In genomic region chr5:36875956-36876355, GRCm38 (mm10) we compare ENCODE assay signal across 31 mouse cellular contexts. TPM values are rescaled to one million over a fixed set of nuclear protein-coding genes. Genes with fewer than 3 reads are reported as not detected.
DNase-seq lines count a peak whose midpoint lies in the region; ATAC-seq and TF ChIP-seq lines count a peak whose summit lies in the region.
"Had no signal": no experiment of that assay in that cellular context is flagged by ENCODE, and none has a peak within 500 bp of the region (broad histone marks: within the 10 kb centered on the region; RNA-seq: fewer than 3 reads in every experiment).

No protein-coding gene starts in this region.

- H3K4me2 ChIP-seq in hindbrain, postnatal 0 days (ENCODE audit: low read depth, low read length): no peak overlapping the region
- H3K4me2 ChIP-seq in hindbrain, embryonic 12.5 days (replicated peaks): no peak overlapping the region
- H3K4me2 ChIP-seq in midbrain, embryonic 13.5 days (replicated peaks): no peak overlapping the region
- H3K4me2 ChIP-seq: embryonic facial prominence, embryonic 12.5 days; heart, embryonic 15.5 days; limb, embryonic 15.5 days; liver, embryonic 13.5 days; neural tube, embryonic 15.5 days had no signal

- peak overlapping the region; percentile 66; the same call in 1 of the 2 replicates for H3K27ac ChIP-seq in hindbrain, postnatal 0 days
- no peak overlapping the region for H3K27ac ChIP-seq in hindbrain, embryonic 12.5 days
- no peak overlapping the region for H3K27ac ChIP-seq in midbrain, embryonic 13.5 days
- H3K27ac ChIP-seq: embryonic facial prominence, embryonic 12.5 days; heart, embryonic 10.5 days; heart, embryonic 15.5 days; kidney, postnatal 0 days; limb, embryonic 10.5 days; limb, embryonic 15.5 days; liver, embryonic 13.5 days; neural tube, embryonic 15.5 days had no signal

- no peaks in the 10 kb centered on the region for H3K27me3 ChIP-seq in hindbrain, postnatal 0 days (ENCODE audit: insufficient read depth, low read length)
- peaks cover 32% of the 10 kb centered on the region for H3K27me3 ChIP-seq in hindbrain, embryonic 12.5 days
- H3K27me3 ChIP-seq in midbrain, embryonic 13.5 days: peaks cover 35% of the 10 kb centered on the region
- H3K27me3 ChIP-seq: neural tube, embryonic 15.5 days had no signal

- WGBS in hindbrain, postnatal 0 days: 64% methylated on average over 4 of the region's 4 CpGs
- 87% methylated on average over 4 of the region's 4 CpGs for WGBS in hindbrain, embryonic 12.5 days
- WGBS in midbrain, embryonic 13.5 days: 82% methylated on average over 4 of the region's 4 CpGs

- no peaks in the 10 kb centered on the region for H3K9me3 ChIP-seq in hindbrain, postnatal 0 days (ENCODE audit: low read length)
- H3K9me3 ChIP-seq in hindbrain, embryonic 12.5 days (replicated peaks): no peaks in the 10 kb centered on the region
- H3K9me3 ChIP-seq in midbrain, embryonic 13.5 days: 0 out of 2 replicates have a peak, but pooled peaks cover 4% of the 10 kb centered on the region
- H3K9me3 ChIP-seq: embryonic facial prominence, embryonic 12.5 days; heart, embryonic 15.5 days; limb, embryonic 10.5 days; limb, embryonic 15.5 days; liver, embryonic 13.5 days; neural tube, embryonic 15.5 days had no signal

- H3K9ac ChIP-seq in hindbrain, postnatal 0 days (replicated peaks; ENCODE audit: low read length): no peak overlapping the region
- no peak overlapping the region for H3K9ac ChIP-seq in hindbrain, embryonic 12.5 days
- H3K9ac ChIP-seq in midbrain, embryonic 13.5 days (replicated peaks): no peak overlapping the region
- H3K9ac ChIP-seq: embryonic facial prominence, embryonic 12.5 days; heart, embryonic 15.5 days; limb, embryonic 15.5 days; liver, embryonic 13.5 days; neural tube, embryonic 15.5 days had no signal

- no peak for ATAC-seq in hindbrain, postnatal 0 days
- no peak for ATAC-seq in hindbrain, embryonic 12.5 days (ENCODE audit: low FRiP score)
- ATAC-seq in midbrain, embryonic 13.5 days: no peak
- ATAC-seq: forebrain, embryonic 14.5 days; intestine, embryonic 16.5 days; lung, postnatal 0 days had no signal

- H3K4me3 ChIP-seq in hindbrain, postnatal 0 days (ENCODE audit: low read length): no peak overlapping the region
- no peak overlapping the region for H3K4me3 ChIP-seq in hindbrain, embryonic 12.5 days
- H3K4me3 ChIP-seq in midbrain, embryonic 13.5 days (replicated peaks): no peak overlapping the region
- H3K4me3 ChIP-seq: embryonic facial prominence, embryonic 12.5 days; heart, embryonic 10.5 days; heart, embryonic 15.5 days; limb, embryonic 10.5 days; limb, embryonic 15.5 days; liver, embryonic 13.5 days; megakaryocyte, embryonic 14.5 days; neural tube, embryonic 15.5 days had no signal

- H3K4me1 ChIP-seq in hindbrain, postnatal 0 days (ENCODE audit: insufficient read depth, low read length): peaks cover 12% of the 10 kb centered on the region; the same call in 1 of the 2 replicates
- H3K4me1 ChIP-seq in hindbrain, embryonic 12.5 days: 0 out of 2 replicates have a peak, but pooled peaks cover 3% of the 10 kb centered on the region
- peaks cover 7% of the 10 kb centered on the region; the same call in 1 of the 2 replicates for H3K4me1 ChIP-seq in midbrain, embryonic 13.5 days (replicated peaks)
- H3K4me1 ChIP-seq: embryonic facial prominence, embryonic 12.5 days; heart, embryonic 10.5 days; heart, embryonic 15.5 days; limb, embryonic 10.5 days; limb, embryonic 15.5 days; liver, embryonic 13.5 days; megakaryocyte, embryonic 14.5 days had no signal

- DNase-seq in hindbrain, postnatal 0 days (ENCODE audit: low spot score): no peak
- DNase-seq in cerebellum, adult 18-20 months: peak; percentile 35 to 39
- DNase-seq in cerebellum, postnatal 10 days: peak; percentile 57 to 67
- no peak for DNase-seq in yolk sac, embryonic 10.5 days (ENCODE audit: low spot score)
- DNase-seq in layer of hippocampus, adult 18-20 months (ENCODE audit: low spot score in 2 of 2): no peak
- DNase-seq: adrenal gland, postnatal 14 days; embryo, embryonic 11 days; gastrocnemius, postnatal 25 days; heart, adult 11 months; kidney, adult 8-10 months; kidney, postnatal 4 days; liver, embryonic 13.5 days; lung, adult 18-20 months; lung, postnatal 4 days; midbrain, embryonic 14.5 days; right cerebral cortex, postnatal 14 days had no signal

- TF ChIP-seq CTCF in hindbrain, postnatal 0 days (IDR thresholded peaks at IDR 0.05; ENCODE audit: low read depth): no peak

- H3K36me3 ChIP-seq in hindbrain, postnatal 0 days (ENCODE audit: insufficient read depth, low read length): no peaks in the 10 kb centered on the region
- H3K36me3 ChIP-seq in hindbrain, embryonic 12.5 days: no peaks in the 10 kb centered on the region
- H3K36me3 ChIP-seq in midbrain, embryonic 13.5 days: no peaks in the 10 kb centered on the region
- H3K36me3 ChIP-seq: embryonic facial prominence, embryonic 12.5 days; heart, embryonic 10.5 days; heart, embryonic 15.5 days; limb, embryonic 10.5 days; limb, embryonic 15.5 days; liver, embryonic 13.5 days; neural tube, embryonic 15.5 days had no signal

RNA-seq across cellular contexts. Expression of gene Ppp2r2c, which starts 7.6 kb away (rescaled TPM):
- 255 and 263 TPM in 2 replicates for total RNA-seq in hindbrain, postnatal 0 days (2014; rRNA removed)
- polyA plus RNA-seq in hindbrain, postnatal 0 days (2015; fragmentation: Nextera tagmentation; extraction: Ambion mirVana): 103 and 105 TPM in 2 replicates
- polyA plus RNA-seq in hindbrain, embryonic 12.5 days (2016; fragmentation: Nextera tagmentation; extraction: Ambion mirVana): 7.6 and 8.0 TPM in 2 replicates
- 11.3 and 12.2 TPM in 2 replicates for polyA plus RNA-seq in midbrain, embryonic 13.5 days (2015; fragmentation: Nextera tagmentation; extraction: Ambion mirVana)
- 100 to 1,000 TPM; 383 to 399 TPM for total RNA-seq in layer of hippocampus, adult 18-20 months (2021)
- total RNA-seq: MEL had no signal
- polyA plus RNA-seq: lung, postnatal 0 days; thymus, postnatal 0 days had no signal

RNA-seq across cellular contexts. Expression of gene Man2b2, which starts 45.5 kb away (rescaled TPM):
- 30.0 and 30.2 TPM in 2 replicates for total RNA-seq in hindbrain, postnatal 0 days (2014; rRNA removed)
- 16.0 and 17.9 TPM in 2 replicates for polyA plus RNA-seq in hindbrain, postnatal 0 days (2015; fragmentation: Nextera tagmentation; extraction: Ambion mirVana)
- polyA plus RNA-seq in hindbrain, embryonic 12.5 days (2016; fragmentation: Nextera tagmentation; extraction: Ambion mirVana): 16.1 and 16.7 TPM in 2 replicates
- polyA plus RNA-seq in midbrain, embryonic 13.5 days (2015; fragmentation: Nextera tagmentation; extraction: Ambion mirVana): 8.2 and 10.2 TPM in 2 replicates
- 10 to 100 TPM; 28.9 to 31.0 TPM for total RNA-seq in layer of hippocampus, adult 18-20 months (2021)

Comparison
In these comparisons a context has a peak if more than half of its experiments do, and no peak if none do; other contexts are left out.
1. DNase-seq: peak in cerebellum, adult 18-20 months (2 of 2) and cerebellum, postnatal 10 days (2 of 2); none in hindbrain, postnatal 0 days (single experiment), yolk sac, embryonic 10.5 days (single experiment) and layer of hippocampus, adult 18-20 months (0 of 2).